19 mouse cellular contexts compared by ENCODE assay signal in genomic region chr4:53799753-53800152, GRCm38 (mm10). TPM values are rescaled to one million over a fixed set of nuclear protein-coding genes. Genes with fewer than 3 reads are reported as not detected.
DNase-seq lines count a peak whose midpoint lies in the region; ATAC-seq and TF ChIP-seq lines count a peak whose summit lies in the region.
"Had no signal": no experiment of that assay in that cellular context is flagged by ENCODE, and none has a peak within 500 bp of the region (broad histone marks: within the 10 kb centered on the region; RNA-seq: fewer than 3 reads in every experiment).

No protein-coding gene starts in this region.

- WGBS in embryonic facial prominence, embryonic 14.5 days = 52% methylated on average over 1 of the region's 1 CpGs
- 54% methylated on average over 1 of the region's 1 CpGs for WGBS in embryonic facial prominence, embryonic 10.5 days
- WGBS in heart, embryonic 14.5 days = 17% methylated on average over 1 of the region's 1 CpGs
- 27% methylated on average over 1 of the region's 1 CpGs for WGBS in lung, embryonic 16.5 days

- H3K9me3 ChIP-seq in embryonic facial prominence, embryonic 14.5 days (ENCODE audit: control insufficient read depth, low read length) = 0 out of 2 replicates have a peak, but pooled peaks cover 2% of the 10 kb centered on the region
- peaks cover 3% of the 10 kb centered on the region; the same call in 1 of the 2 replicates for H3K9me3 ChIP-seq in embryonic facial prominence, embryonic 10.5 days
- H3K9me3 ChIP-seq in heart, embryonic 14.5 days (ENCODE audit: control insufficient read depth, low read length) = peaks cover 8% of the 10 kb centered on the region; the same call in 1 of the 2 replicates
- peaks cover 2% of the 10 kb centered on the region; the same call in 1 of the 2 replicates for H3K9me3 ChIP-seq in lung, embryonic 16.5 days (ENCODE audit: control insufficient read depth, low read length)

- H3K27ac ChIP-seq in embryonic facial prominence, embryonic 14.5 days (replicated peaks; ENCODE audit: low read depth, low read length) = no peak overlapping the region; the same call in 1 of the 2 replicates
- H3K27ac ChIP-seq in embryonic facial prominence, embryonic 10.5 days (replicated peaks) = no peak overlapping the region
- peak overlapping the region; percentile 58 to 76 for H3K27ac ChIP-seq in heart, embryonic 14.5 days (replicated peaks in 1 of 2; ENCODE audit: control insufficient read depth in 1 of 2, insufficient read depth in 1 of 2, low read depth in 2 of 2, low read length in 2 of 2)
- H3K27ac ChIP-seq in lung, embryonic 16.5 days (ENCODE audit: low read length) = peak overlapping the region; percentile 32
- H3K27ac ChIP-seq in embryonic fibroblast, embryonic 13.5 days (ENCODE audit: insufficient read depth, low read length) = peak overlapping the region; percentile 21
- H3K27ac ChIP-seq: embryonic facial prominence, embryonic 12.5 days; hindbrain, embryonic 14.5 days; neural tube, embryonic 12.5 days had no signal

- TF ChIP-seq POLR2A in embryonic fibroblast, embryonic 13.5 days (IDR thresholded peaks at IDR 0.05; ENCODE audit: low read depth, low read length) = no peak

- no peaks in the 10 kb centered on the region for H3K36me3 ChIP-seq in embryonic facial prominence, embryonic 14.5 days (ENCODE audit: control insufficient read depth, insufficient read depth, low read length)
- H3K36me3 ChIP-seq in embryonic facial prominence, embryonic 10.5 days (replicated peaks) = no peaks in the 10 kb centered on the region
- no peaks in the 10 kb centered on the region for H3K36me3 ChIP-seq in heart, embryonic 14.5 days (ENCODE audit: control insufficient read depth, insufficient read depth, low read length)
- H3K36me3 ChIP-seq in lung, embryonic 16.5 days (ENCODE audit: control insufficient read depth, insufficient read depth, low read length) = no peaks in the 10 kb centered on the region
- H3K36me3 ChIP-seq: embryonic facial prominence, embryonic 12.5 days; neural tube, embryonic 12.5 days had no signal

- no peaks in the 10 kb centered on the region for H3K4me1 ChIP-seq in embryonic facial prominence, embryonic 14.5 days (ENCODE audit: control insufficient read depth, insufficient read depth, low read length)
- peaks cover 23% of the 10 kb centered on the region for H3K4me1 ChIP-seq in embryonic facial prominence, embryonic 10.5 days
- H3K4me1 ChIP-seq in heart, embryonic 14.5 days (ENCODE audit: control insufficient read depth in 2 of 2, insufficient read depth in 2 of 2, low read length in 2 of 2) = peaks cover 17 to 21% of the 10 kb centered on the region in 2 experiments
- H3K4me1 ChIP-seq in lung, embryonic 16.5 days (replicated peaks; ENCODE audit: control insufficient read depth, insufficient read depth, low read length) = peaks cover 9% of the 10 kb centered on the region
- peaks cover 3% of the 10 kb centered on the region; the same call in 1 of the 2 replicates for H3K4me1 ChIP-seq in embryonic fibroblast, embryonic 13.5 days (ENCODE audit: control insufficient read depth, insufficient read depth, low read length)

- no peak overlapping the region for H3K4me2 ChIP-seq in embryonic facial prominence, embryonic 14.5 days (ENCODE audit: low read depth, low read length)
- no peak overlapping the region for H3K4me2 ChIP-seq in heart, embryonic 14.5 days (ENCODE audit: low read length)
- no peak overlapping the region for H3K4me2 ChIP-seq in lung, embryonic 16.5 days (ENCODE audit: low read depth, low read length)
- H3K4me2 ChIP-seq: embryonic facial prominence, embryonic 12.5 days; hindbrain, embryonic 14.5 days; liver, embryonic 11.5 days; neural tube, embryonic 12.5 days had no signal

- ATAC-seq in embryonic facial prominence, embryonic 14.5 days (ENCODE audit: low read depth) = peak; percentile 79; the same call in 1 of the 2 replicates
- ATAC-seq in heart, embryonic 14.5 days (ENCODE audit: insufficient number of reproducible peaks, insufficient read depth, low FRiP score, low read depth) = no peak
- 0 out of 2 replicates have a peak, but pooled peaks have one; percentile 2 for ATAC-seq in lung, embryonic 16.5 days (ENCODE audit: low read depth)

- no peak for TF ChIP-seq CTCF in embryonic fibroblast, embryonic 13.5 days (IDR thresholded peaks at IDR 0.05; ENCODE audit: borderline replicate concordance, insufficient read depth, low read length)

- H3K4me3 ChIP-seq in embryonic facial prominence, embryonic 14.5 days (ENCODE audit: low read depth, low read length) = no peak overlapping the region
- H3K4me3 ChIP-seq in embryonic facial prominence, embryonic 10.5 days = no peak overlapping the region
- no peak overlapping the region for H3K4me3 ChIP-seq in heart, embryonic 14.5 days (ENCODE audit: control insufficient read depth in 1 of 2, insufficient read depth in 1 of 2, low read depth in 1 of 2, low read length in 2 of 2)
- no peak overlapping the region for H3K4me3 ChIP-seq in lung, embryonic 16.5 days (ENCODE audit: low read length)
- H3K4me3 ChIP-seq in embryonic fibroblast, embryonic 13.5 days (ENCODE audit: insufficient read depth, low read length) = no peak overlapping the region
- H3K4me3 ChIP-seq: embryonic facial prominence, embryonic 12.5 days; neural tube, embryonic 12.5 days had no signal

- H3K27me3 ChIP-seq in embryonic facial prominence, embryonic 14.5 days (replicated peaks; ENCODE audit: control insufficient read depth, insufficient read depth, low read length) = no peaks in the 10 kb centered on the region; the same call in 1 of the 2 replicates
- H3K27me3 ChIP-seq in embryonic facial prominence, embryonic 10.5 days (replicated peaks; ENCODE audit: low read depth, poor library complexity, severe bottlenecking) = peaks cover 24% of the 10 kb centered on the region
- no peaks in the 10 kb centered on the region for H3K27me3 ChIP-seq in heart, embryonic 14.5 days (ENCODE audit: control insufficient read depth, insufficient read depth, low read length)
- H3K27me3 ChIP-seq in lung, embryonic 16.5 days (ENCODE audit: control insufficient read depth, insufficient read depth, low read depth, low read length) = no peaks in the 10 kb centered on the region
- H3K27me3 ChIP-seq: neural tube, embryonic 12.5 days had no signal

- peak; percentile 55 for DNase-seq in embryonic facial prominence, embryonic 14.5 days (ENCODE audit: low spot score)
- no peak for DNase-seq in embryonic facial prominence, embryonic 10.5 days (ENCODE audit: low spot score)
- DNase-seq in heart, postnatal 36 days = no peak
- DNase-seq in lung, postnatal 36 days = no peak
- no peak for DNase-seq in cerebellum, postnatal 14 days
- DNase-seq: adrenal gland, postnatal 14 days; kidney, adult 11 months; layer of hippocampus, postnatal 36 days; left cerebral cortex, postnatal 4 days; midbrain, embryonic 14.5 days; right cerebral cortex, postnatal 14 days; thymus, adult 18-20 months had no signal

- H3K9ac ChIP-seq in embryonic facial prominence, embryonic 14.5 days (ENCODE audit: low read depth, low read length) = no peak overlapping the region
- H3K9ac ChIP-seq in heart, embryonic 14.5 days (ENCODE audit: low read length) = no peak overlapping the region
- no peak overlapping the region for H3K9ac ChIP-seq in lung, embryonic 16.5 days (ENCODE audit: low read length)
- H3K9ac ChIP-seq: embryonic facial prominence, embryonic 12.5 days; hindbrain, embryonic 14.5 days; neural tube, embryonic 12.5 days had no signal

- intact Hi-C loops in heart, postnatal 36 days (cut with DNase I) = no loop called here

RNA-seq across cellular contexts. Expression of gene Tal2, which starts 20.2 kb away (rescaled TPM):
- polyA plus RNA-seq in embryonic facial prominence, embryonic 14.5 days (2014; fragmentation: Nextera tagmentation; extraction: Ambion mirVana) = 0.39 and 0.42 TPM in 2 replicates
- polyA plus RNA-seq in embryonic facial prominence, embryonic 10.5 days (2016; fragmentation: Nextera tagmentation; extraction: Ambion mirVana) = 0.53 and 0.88 TPM in 2 replicates
- 0.15 TPM in 1 of 2 replicates, not detected in the other for polyA plus RNA-seq in heart, embryonic 14.5 days (2014; fragmentation: Nextera tagmentation; extraction: Ambion mirVana)
- under 1 TPM in 1 of 2 experiments, not detected in 1; 0.08 TPM for total RNA-seq in heart, postnatal 36 days (2021)
- 0.25 and 0.35 TPM in 2 replicates for polyA plus RNA-seq in lung, embryonic 16.5 days (2015; fragmentation: Nextera tagmentation; extraction: Ambion mirVana)
- not detected in 2 replicates for polyA plus RNA-seq in embryonic fibroblast, embryonic 13.5 days (2011; ENCODE audit: insufficient read length, low read depth, missing spikeins)
- polyA plus RNA-seq: liver, embryonic 11.5 days had no signal

RNA-seq across cellular contexts. Expression of gene Tmem38b, which starts 26.1 kb away (rescaled TPM):
- 16.3 and 17.8 TPM in 2 replicates for polyA plus RNA-seq in embryonic facial prominence, embryonic 14.5 days (2014; fragmentation: Nextera tagmentation; extraction: Ambion mirVana)
- polyA plus RNA-seq in embryonic facial prominence, embryonic 10.5 days (2016; fragmentation: Nextera tagmentation; extraction: Ambion mirVana) = 4.6 and 4.8 TPM in 2 replicates
- 10.2 and 11.2 TPM in 2 replicates for polyA plus RNA-seq in heart, embryonic 14.5 days (2014; fragmentation: Nextera tagmentation; extraction: Ambion mirVana)
- 10 to 100 TPM; 18.5 to 24.0 TPM for total RNA-seq in heart, postnatal 36 days (2021)
- 17.0 and 17.1 TPM in 2 replicates for polyA plus RNA-seq in lung, embryonic 16.5 days (2015; fragmentation: Nextera tagmentation; extraction: Ambion mirVana)
- 11.8 and 15.6 TPM in 2 replicates for polyA plus RNA-seq in embryonic fibroblast, embryonic 13.5 days (2011; ENCODE audit: insufficient read length, low read depth, missing spikeins)

Comparison
In these comparisons a context has a peak if more than half of its experiments do, and no peak if none do; other contexts are left out.
1. H3K27ac ChIP-seq: peak in heart, embryonic 14.5 days (2 of 2), lung, embryonic 16.5 days (single experiment) and embryonic fibroblast, embryonic 13.5 days (single experiment); none in embryonic facial prominence, embryonic 14.5 days (single experiment) and embryonic facial prominence, embryonic 10.5 days (single experiment).